Mouse (Mus musculus): ENCODE results near the gene Cemip.

Cemip gene

DNA sequence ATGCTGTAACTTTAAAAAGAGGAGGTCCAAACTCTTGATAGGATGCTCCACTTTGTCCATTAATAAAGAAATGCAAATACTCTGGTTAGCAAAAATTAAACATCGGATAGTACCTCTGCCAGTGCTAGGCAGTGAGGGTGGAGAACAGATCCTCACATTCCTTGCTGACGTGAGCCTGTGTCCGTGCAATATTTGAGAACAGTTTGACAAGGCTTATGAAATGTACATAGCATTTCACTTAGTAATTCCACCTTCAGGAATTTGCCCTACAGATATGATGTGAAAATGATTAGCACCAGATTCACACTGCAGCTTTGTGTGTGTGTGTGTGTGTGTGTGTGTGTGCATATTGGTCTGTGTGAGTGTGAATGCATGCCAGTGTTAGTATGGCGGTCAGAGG is 4.5 kb upstream of the Cemip start:
- DNase-seq: no peak

DNA sequence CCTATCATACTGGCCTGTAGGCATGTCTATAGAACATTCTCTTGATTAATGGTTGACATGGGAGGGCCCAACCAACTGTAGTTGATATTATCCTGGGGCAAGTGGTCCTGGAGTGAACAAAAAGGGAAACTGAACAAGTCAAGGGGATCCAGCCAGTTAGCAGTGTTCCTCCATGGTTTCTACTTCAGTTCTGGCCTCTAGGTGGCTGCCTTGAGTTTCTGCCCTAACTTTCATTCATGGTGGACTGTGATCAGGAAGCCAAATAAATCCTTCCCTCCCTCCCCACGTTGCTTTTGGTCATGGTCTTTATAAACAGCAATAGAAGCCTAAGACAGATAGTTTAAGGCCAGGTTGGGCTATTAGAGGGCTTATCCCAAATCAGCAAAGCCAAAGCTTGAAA is 3.5 kb upstream of the Cemip start:
- DNase-seq: no peak

DNA sequence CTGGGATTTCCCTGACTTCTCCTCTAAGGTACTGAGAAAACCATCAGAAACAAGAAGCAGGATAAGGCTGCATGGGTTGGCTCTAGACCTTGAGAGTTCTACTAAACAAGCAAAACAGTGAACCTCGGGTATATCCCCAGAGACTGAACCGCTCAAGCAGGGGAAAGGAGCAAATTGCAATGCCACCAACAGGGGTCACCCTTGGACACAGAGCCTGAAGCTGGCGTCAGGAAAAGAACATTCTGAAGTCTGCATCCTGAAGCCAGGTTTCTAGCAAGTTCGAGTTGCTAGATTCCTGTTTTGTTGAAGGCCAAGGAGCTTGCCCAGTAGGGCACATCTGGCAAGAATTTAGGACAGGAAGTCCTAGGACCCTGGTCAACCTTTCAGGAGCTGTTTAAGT is 2.7 kb upstream of the Cemip start:
- DNase-seq: peak; percentile 38 to 46

DNA sequence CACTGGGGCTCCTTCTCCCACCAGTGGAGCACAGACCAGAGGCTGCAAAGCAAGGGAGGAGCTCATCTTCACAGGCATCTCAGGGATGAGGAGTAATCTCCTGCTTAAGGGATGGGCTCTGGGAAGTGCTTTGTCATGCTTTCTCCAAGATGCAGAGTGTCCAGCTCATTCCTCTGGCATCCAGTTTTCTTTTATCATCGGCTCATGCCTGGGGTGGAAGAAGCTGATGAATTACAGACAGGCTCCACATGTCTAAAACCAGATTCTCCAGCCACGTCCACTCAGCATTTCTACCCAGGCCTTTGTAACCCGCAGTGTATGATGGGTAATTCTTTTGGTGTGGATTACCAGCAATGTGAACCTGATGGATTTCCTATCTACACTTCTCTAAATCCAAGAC is 1.9 kb upstream of the Cemip start:
- DNase-seq: no peak

DNA sequence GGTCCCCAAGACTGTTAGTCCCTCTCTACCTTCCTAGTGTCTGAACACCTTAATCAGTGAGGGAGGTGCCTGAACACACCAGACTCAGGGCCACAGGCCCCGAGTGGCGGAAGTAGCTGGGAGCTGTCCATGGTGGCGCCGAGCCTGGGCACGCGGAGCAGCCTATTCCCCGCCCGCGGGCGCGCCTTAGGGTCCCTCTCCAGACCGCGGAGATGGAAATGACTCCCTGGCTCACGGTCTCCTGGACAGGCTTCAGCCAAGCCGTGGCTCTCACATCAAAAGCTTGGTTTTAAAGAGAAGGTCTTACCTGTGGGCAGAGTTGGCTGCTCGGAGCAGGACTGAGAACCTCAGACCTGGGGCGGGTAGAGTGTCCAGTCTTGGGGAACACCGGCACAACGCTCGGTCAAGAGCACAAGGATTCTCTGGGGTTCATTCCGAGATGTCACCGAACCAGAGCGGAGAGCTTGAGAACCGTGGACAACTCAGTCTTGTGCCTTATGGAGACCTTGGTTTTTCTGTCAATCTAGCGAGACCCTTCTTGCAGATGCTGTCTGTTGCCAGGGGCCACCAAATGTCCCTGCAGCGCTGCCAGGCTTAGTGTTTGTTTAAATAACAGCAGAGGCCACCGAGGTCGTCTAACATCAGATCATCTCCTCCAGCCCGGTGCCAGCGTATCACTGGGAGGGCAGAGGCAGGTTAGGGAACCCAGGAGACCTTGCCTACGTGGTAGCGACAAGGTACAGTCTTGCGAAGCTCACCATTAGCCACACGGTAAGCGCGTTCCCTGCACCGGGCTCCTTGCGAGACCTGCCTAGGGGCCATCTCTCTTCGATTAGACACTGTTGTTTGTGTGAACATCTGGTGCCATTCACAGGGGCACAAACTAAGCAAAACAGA is 1.0 kb downstream of the Cemip start:
- peak; percentile 8 to 16 for DNase-seq

DNA sequence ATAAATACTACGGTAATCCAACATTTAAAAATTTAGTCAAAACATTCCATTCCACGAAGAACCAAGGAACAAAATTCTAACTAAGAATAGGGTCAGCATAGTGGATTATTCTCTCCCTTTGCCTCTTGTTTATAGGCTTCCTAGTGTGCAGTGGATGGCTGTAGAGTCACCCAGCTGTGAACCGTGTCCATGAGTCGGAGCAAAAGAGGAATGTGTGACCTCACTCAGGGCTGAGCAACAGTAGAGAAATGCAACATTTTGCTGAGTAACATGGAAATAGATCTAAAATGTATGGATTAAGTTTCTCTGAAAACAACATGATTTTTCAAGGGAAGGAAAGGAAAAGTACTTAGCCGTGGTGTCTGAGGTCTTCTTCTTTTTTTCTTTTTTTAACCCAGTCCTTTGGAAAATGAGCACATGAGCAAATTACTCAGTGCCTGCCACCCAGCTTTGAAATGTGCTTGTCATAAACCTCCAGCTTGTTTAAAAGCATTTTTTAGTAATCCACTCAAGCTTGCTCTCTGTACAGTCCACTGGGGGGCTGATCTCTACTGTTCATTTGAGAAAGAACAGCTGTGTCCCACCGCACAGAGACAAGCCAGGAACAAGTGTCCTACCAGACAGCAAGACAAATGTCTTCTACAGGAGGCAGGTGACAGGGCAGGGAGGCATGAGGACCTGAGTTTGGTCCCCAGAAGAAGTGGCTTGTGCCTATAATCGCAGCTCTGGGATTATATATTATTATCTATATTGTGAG is 8.9 kb downstream of the Cemip start:
- no peak for DNase-seq

DNA sequence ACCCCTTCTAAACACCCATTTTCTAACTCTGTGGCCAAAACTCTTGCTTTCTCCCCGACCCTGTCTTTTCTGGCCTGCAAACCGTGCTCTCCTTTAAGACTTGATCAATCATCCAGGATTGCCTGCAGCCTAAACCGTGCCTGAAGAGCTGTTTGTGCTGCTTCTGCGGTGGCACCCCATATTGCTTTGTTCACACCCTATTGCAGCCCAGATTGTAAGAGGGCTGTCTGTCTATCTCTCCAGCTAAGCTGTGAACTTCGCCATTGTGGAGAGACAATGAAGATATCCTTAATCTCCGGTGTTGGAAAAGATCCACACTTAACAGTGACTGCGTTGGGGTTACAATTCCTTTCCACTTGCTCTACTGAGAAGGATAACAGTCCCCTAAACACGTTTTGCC is 12.0 kb downstream of the Cemip start:
- no peak for DNase-seq

DNA sequence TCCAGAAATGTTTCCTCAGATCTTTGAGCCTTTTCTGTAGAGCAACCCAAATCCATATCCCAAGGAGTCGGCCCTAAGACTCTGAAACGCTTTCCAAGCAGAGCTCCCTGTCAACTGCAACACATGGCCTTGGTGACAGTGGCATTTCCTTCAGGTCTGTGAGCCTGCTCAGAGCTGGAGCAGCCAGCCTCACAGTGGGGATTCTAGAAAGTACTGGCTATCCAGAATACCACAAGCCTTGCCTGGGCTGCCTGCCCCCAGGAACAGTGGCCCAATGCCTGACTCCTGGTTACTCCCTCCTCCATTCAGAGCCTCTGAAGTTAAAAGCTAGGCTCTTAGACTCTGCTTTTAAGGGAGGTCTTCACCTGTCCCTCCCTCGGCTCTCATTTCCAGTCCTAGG is 12.4 kb downstream of the Cemip start:
- no peak for DNase-seq

DNA sequence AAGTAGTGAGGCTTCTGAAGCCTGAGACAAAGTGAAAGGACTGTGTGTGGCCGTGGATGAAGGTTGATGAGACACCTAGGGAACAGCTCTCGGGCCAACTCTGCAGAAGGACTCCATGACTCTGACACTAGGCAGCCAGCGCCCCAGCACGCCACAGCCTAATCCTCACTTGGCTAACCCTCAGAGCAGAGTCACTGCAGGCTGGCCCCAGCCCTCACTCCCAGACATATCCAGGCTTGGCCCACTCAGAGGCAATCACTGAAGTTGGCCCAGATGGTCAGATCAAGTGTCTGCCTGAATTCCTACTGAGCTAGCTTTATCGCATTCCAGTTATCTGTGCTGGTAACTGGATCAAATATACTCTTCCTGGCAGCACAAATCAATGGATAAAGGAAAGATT is 17.4 kb downstream of the Cemip start:
- no peak for DNase-seq

DNA sequence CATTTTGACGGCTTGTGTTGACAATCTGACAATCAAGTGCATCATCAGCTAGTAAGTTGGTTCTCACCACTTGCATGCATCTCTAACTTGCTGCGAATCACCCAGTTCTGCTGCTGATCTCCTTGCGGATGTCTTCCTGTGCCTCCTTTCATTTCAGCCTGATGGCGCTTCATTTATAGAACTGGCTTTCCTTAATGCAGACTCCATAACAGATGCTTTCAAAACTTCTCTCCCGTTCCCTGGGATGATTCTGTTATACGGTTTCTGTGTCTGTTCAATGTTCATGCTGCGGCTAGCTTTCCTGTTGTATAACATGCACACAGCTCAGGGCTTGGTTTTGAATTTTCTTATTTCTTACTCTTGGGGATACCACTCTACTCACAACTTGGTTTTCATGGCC is 26.5 kb downstream of the Cemip start:
- DNase-seq: no peak

DNA sequence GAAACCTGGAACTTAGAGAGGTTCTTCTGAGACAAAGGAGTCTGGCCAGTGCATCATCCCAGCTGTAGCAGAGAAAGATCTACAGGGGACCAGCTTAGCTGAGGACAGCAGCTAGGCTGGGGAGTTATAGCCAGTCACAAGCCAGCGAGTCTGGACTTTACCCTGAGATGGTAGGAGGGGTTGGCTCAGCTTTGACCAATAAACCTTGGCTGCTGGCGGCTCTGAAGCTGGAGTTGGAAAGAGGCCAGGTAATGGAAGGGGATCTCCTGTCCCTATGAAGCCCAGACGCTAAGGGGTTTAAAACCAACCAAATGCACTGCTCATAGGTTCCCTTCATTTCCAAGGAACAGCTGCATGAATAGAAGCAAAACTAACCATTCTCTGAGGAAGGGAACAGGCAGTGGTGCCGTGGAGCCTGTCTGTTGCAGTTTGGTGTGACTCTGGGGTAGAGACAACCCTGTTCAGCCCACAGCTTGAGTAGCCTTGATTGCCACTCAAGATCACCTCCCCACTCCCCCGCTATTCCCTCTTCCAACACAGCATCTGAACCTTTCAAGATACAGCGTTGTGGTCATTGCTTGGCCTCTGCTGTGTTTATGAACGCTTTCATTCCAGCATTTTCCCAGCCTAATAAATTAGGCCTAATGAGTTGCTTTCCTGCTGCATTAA is 30.2 kb downstream of the Cemip start:
- DNase-seq: no peak

DNA sequence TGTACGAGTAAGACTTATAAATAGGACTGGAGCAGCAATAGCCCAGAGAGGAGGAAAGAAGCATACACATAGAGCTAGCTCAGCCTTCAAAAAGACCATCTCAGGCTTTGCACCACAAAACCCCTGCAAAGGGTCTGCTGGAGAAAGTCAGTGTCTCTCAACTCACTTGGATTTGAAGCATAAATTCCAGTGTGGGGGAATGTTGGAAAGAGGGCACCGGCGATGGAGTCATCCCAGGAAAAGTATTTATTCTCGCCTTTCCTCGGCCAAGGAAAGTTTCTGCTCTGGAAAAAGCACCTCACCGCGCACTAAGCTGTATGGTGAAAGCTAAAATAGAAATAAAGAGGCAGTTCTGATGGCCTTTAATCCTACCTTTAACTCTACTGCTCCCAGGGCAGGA is 32.4 kb downstream of the Cemip start:
- no peak for DNase-seq

DNA sequence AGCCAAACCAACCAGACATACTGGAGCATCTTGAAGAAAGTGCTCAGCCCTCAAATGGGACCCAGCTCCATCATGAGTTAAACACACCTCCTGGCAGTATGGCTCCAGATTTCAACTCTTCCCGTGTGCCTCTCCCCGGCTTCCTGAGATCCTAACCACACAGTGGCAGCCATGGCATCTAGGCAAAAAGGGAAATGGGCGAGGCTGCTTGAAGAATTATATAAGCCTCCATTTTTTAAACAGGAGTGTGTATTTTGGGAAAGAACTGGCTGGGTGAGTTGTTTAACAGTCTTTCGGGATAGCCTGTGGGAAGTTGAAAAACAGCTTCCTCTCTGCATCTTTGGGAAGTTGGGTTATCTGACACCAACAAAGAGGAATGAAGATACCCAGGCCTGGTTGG is 34.9 kb downstream of the Cemip start:
- DNase-seq: no peak

DNA sequence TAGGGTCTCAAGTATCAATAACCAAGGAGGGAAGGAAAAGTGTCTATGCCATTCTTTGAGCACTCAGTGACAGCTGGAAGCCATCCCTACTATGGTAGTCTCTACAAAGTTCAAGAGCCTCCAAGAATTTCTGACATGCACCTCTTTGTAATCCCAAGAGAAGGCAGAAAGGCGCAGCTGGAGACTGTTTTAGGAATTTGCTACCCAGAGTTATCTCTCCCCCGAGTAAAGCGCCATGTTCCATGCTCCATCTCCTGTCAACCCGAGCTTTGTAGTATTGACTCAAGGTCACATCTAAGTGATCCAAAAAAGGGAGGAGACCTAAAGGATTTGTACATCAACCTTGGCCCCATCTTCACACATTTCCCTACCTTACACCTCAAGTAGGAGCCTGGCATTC is 40.8 kb downstream of the Cemip start:
- DNase-seq: no peak

DNA sequence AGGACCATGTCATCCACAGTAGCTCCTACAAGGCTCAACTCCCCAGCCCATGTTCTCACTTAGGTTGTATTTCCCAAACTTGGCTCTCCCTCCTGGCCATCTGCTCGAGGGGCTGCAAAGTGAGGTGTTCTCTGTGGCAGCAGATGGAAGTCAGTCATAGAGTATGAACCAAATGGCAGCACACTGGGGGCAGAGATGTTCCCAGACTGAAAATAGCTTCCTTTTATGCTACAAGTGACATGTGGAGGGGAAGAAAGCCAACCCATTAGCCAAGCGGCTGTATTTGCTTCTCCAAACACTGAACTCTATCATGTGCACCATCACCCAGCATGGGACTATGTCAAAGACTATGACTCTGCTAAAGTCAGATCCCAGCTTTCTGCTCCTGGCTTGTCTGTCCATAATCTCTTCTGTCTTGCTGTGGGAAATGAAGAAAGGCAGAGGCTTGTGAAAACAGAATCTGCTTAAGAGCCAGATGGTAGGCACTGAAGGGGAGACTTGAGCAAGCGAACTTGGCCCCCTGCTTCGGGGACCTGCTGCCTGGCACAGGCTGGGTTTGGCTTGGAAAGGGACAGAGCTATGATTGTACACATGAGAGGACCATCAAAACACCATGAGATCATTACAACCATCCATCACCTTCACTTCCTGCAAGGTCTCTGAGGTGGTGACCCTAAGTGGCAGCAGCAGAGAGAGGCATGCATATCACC is 41.6 kb downstream of the Cemip start:
- DNase-seq: no peak

DNA sequence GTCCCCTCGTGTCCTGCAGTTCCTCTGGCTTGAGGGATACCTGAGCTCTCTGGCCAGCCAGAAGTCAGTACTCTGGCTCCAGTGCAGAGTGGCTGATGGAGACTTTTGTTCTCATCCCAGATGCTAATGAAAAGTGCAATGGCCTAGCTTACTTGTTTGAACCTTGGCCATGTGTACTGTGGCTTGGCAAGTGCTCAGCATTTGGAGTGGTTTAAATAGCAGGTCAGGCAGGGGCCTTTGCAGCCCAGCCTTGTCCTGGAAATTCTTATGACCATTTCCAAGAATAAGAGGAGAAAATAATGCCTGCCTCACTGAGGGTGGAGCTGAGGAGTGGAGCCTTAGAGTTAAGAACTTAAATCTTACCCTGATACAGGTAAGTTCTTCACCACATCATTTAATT is 43.6 kb downstream of the Cemip start:
- no peak for DNase-seq

DNA sequence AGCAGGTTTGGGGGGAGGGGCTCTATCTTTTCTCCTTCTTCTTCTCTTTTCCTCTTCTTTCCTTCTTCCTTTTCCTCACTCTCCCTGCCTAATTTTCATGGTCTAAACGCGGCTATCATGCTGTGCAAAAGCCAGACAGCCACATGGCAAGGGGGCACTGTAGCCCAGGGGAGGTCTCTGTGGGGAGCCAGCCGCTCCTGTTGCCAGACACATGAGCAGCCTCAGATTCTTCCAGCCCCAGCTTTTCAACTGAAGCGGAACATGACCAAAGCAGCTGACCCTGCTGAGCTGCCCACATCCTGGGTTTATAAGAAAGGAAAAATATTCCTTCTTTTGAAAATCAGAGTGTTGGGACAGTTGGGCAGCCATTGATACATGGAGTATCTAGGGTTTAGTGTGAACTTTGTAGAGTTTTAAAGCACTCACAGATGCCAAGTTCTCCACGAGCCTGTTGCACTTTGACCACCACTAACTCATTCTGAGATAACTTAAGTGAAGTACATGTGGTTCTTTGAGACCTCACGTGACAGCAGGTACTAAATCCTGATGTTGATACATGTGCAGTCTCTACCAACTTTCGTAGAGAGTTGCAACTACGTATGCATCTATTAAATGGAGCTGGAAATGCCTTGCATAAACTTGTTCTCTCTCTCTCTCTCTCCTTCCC is 46.3 kb downstream of the Cemip start:
- no peak for DNase-seq

DNA sequence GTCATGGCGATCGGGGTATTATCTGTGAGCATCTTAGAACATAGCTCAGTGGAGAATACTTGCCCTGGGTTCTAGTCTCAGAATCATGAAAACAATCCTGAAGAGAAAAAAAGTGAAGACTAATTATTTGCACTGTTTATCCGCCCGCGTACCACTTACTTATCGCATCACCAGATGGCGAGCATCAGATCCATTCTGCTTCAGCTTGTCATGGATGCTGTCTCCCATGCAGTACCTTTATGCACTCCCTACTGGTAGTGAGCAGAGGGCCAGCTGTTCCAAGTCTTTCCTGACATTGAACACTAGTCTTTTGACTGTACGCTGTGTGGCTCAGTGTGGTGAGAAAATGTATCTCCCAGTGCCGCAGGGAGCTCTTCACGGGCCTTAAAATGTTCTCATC is 47.7 kb downstream of the Cemip start:
- no peak for DNase-seq

DNA sequence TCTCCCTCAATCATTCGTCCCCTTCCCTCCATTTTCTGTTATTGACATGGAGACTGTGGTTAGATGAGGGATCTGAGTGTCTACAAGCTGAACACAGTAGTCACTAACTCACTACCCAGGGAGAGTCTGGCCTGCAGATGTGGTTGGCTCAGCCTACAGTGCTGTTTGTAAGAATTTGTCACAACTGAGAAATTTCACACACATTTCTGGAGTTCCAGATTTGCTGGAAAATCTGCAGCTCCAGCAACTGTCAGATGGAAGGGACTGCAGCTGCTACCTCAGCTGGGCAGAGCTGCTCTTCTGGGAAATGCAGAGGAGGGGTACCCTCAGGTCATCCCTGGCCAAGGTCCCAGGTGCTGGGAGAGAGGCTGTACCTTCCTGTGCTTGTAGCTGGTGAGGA is 53.5 kb downstream of the Cemip start:
- no peak for DNase-seq

DNA sequence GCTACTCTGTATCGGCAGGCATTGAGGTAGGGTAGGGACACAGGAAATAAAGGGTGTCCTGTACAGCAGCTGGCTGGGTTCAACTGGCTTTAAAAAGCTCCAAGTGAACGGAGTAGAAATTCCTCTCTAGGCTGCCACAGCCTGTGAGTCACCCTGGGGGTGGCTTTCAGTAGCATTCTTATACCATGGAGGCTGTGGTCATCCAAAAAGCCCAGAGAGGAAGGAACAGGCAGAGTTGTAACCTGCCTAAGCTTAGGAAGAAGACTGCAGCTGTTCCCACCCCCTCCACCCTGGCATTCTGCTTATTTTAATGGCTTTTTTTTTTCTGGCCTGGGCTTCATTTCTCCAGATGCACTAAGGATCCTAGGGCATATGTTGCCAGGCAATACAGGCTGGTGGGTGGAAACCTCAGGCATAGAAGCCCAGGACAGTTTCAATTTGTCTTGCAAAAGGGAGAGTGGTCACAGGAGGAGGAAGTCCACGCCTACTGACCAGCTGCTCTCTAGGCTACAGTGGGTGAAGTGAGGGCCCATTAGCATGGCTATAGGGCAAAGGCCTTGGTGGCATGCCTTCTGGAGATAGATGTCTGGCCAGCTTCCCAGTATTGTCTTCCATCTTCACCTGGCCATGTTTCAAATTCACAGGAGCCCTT is 57.1 kb downstream of the Cemip start:
- no peak for DNase-seq

DNA sequence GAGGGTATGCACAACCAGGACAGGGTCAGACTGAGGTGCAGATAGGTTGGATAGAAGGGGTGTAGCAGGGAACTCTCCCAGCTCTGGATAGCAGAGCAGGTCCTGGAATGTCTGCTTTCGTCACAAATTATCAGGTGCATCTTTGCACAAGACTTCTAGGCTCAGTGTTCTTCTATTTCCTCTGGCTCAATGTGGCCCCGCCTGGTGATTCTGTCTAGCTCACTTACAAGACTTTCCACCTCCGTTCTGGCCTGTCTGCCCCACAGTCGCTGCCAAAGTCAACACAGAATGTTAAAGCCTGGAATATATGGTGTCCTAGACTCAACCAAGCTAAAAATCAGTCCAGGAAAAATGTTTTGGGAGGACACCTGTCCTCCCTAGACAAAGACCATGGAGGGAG is 57.9 kb downstream of the Cemip start:
- DNase-seq: no peak

DNA sequence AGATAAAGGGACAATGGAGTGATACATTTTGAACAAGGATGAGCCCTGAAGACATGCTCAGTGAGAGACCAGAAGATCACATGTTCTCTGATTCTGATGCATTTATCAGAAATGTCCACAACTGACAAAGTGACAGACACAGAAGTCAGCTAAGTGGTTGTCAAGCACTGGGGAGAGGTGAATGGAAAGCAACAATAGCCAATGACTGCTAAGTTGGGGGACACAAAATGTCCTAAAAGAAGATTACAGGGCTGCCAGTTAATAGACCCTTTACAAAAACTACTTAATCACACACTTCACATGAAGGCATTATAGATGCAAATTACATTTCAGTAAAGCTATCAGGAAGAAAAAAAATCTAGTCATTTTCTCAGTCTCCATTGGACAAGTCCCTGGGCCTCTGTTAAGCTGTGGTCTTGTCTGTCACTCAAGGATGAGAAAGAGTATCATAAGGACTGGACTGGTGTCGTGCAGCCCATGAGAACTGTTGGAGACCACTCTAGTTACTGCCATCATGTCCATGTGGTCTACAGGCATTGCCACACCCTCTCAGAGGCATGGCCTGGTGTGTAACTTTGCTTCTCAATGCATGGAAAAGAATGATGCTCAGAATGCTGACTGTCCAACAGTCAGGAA is 59.2 kb downstream of the Cemip start:
- DNase-seq: no peak
